Comparison of ENCODE assay signal across 13 mouse cellular contexts in the genomic region with DNA sequence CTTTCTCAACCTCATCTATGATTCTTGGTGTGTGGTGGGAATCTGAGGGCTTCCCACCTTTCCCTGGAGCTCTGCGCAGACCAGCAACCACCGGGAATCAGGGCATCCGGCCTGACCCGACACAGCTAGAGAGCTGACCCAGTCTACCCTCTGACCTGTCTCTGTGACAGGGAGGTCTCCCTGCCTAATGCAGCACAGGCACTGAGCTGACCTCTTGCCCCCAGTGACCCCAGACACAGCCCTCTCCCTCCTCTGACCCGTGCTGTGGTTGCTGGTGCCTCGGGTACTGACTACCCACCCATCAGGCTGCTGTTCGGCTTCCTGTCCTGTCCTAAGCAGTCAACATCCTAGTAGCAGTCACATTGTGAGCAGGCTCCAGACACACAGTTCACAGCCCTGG. TPM values are rescaled to one million over a fixed set of nuclear protein-coding genes. Genes with fewer than 3 reads are reported as not detected.
DNase-seq lines count a peak whose midpoint lies in the region; ATAC-seq and TF ChIP-seq lines count a peak whose summit lies in the region.
"Had no signal": no experiment of that assay in that cellular context is flagged by ENCODE, and none has a peak within 500 bp of the region (broad histone marks: within the 10 kb centered on the region; RNA-seq: fewer than 3 reads in every experiment).

No protein-coding gene starts in this region.

- H3K4me1 ChIP-seq in E14TG2a.4 (replicated peaks; ENCODE audit: low read depth, low read length) = peaks cover 99% of the 10 kb centered on the region
- H3K4me1 ChIP-seq in ES-E14 (ENCODE audit: control insufficient read depth in 2 of 2, insufficient read depth in 2 of 2, low read length in 2 of 2, poor library complexity in 1 of 2) = peaks cover 9 to 66% of the 10 kb centered on the region in 2 experiments
- peaks cover 46% of the 10 kb centered on the region for H3K4me1 ChIP-seq in forebrain, embryonic 15.5 days
- H3K4me1 ChIP-seq in midbrain, embryonic 12.5 days = peaks cover 66% of the 10 kb centered on the region
- H3K4me1 ChIP-seq: liver, embryonic 15.5 days had no signal

- no peak for TF ChIP-seq CTCF in E14TG2a.4 (conservative IDR thresholded peaks at IDR 0.05; ENCODE audit: low read length)

- ATAC-seq in forebrain, embryonic 15.5 days (replicated peaks) = no peak
- no peak for ATAC-seq in midbrain, embryonic 12.5 days (ENCODE audit: low FRiP score, low read depth)

- H3K27ac ChIP-seq in ES-E14 (ENCODE audit: insufficient read depth, low read depth, low read length, poor library complexity, severe bottlenecking) = peak overlapping the region; percentile 82; the same call in 1 of the 2 replicates
- H3K27ac ChIP-seq in forebrain, embryonic 15.5 days (replicated peaks) = peak overlapping the region; percentile 96; the same call in 1 of the 2 replicates
- peak overlapping the region; percentile 98 for H3K27ac ChIP-seq in midbrain, embryonic 12.5 days (replicated peaks)
- H3K27ac ChIP-seq: heart, embryonic 13.5 days; liver, embryonic 15.5 days had no signal

- H3K4me2 ChIP-seq in forebrain, embryonic 15.5 days (replicated peaks) = no peak overlapping the region
- H3K4me2 ChIP-seq in midbrain, embryonic 12.5 days (replicated peaks) = no peak overlapping the region
- H3K4me2 ChIP-seq: heart, embryonic 13.5 days; liver, embryonic 15.5 days had no signal

- DNase-seq in ES-E14 (ENCODE audit: low read depth, low spot score) = no peak
- DNase-seq in left cerebral cortex, adult 11 months (ENCODE audit: low spot score) = no peak
- DNase-seq in urinary bladder, adult 2 months (ENCODE audit: low spot score) = no peak
- no peak for DNase-seq in layer of hippocampus, adult 9-10 months (ENCODE audit: low spot score)
- DNase-seq: cerebellum, adult 11 months; gastrocnemius, postnatal 25 days; lung, postnatal 4 days had no signal

- H3K9me3 ChIP-seq in E14TG2a.4 (ENCODE audit: low read length) (no peaks in the 10 kb centered on the region), ES-E14 (ENCODE audit: control insufficient read depth, insufficient read depth, low read depth, low read length) (no peaks in the 10 kb centered on the region)
- no peaks in the 10 kb centered on the region for H3K9me3 ChIP-seq in forebrain, embryonic 15.5 days
- no peaks in the 10 kb centered on the region for H3K9me3 ChIP-seq in midbrain, embryonic 12.5 days
- H3K9me3 ChIP-seq: heart, embryonic 13.5 days; liver, embryonic 15.5 days had no signal

- in situ Hi-C loops in ES-E14 (cut with MboI; ENCODE audit: low sequenced_read_pairs in 2 of 2, unreplicated experiment in 2 of 2) = loop anchor here (10.0 kb wide), 1 partner anchor 122 kb away; a partner anchor contains a TSS

- 62% methylated on average over 7 of the region's 7 CpGs for WGBS in forebrain, embryonic 15.5 days
- 23% methylated on average over 7 of the region's 7 CpGs for WGBS in midbrain, embryonic 12.5 days

- peak overlapping the region; percentile 16; the same call in 1 of the 2 replicates for H3K9ac ChIP-seq in ES-E14 (ENCODE audit: insufficient read depth, low read depth, low read length, poor library complexity, severe bottlenecking)
- H3K9ac ChIP-seq in forebrain, embryonic 15.5 days (replicated peaks) = no peak overlapping the region
- H3K9ac ChIP-seq in midbrain, embryonic 12.5 days (replicated peaks) = peak overlapping the region; percentile 15; the same call in 1 of the 2 replicates
- H3K9ac ChIP-seq: heart, embryonic 13.5 days; liver, embryonic 15.5 days had no signal

- no peaks in the 10 kb centered on the region for H3K27me3 ChIP-seq in E14TG2a.4 (ENCODE audit: insufficient read depth, low read length)
- no peaks in the 10 kb centered on the region for H3K27me3 ChIP-seq in forebrain, embryonic 15.5 days
- H3K27me3 ChIP-seq in midbrain, embryonic 12.5 days = no peaks in the 10 kb centered on the region
- H3K27me3 ChIP-seq: heart, embryonic 13.5 days; liver, embryonic 15.5 days had no signal

- H3K4me3 ChIP-seq in E14TG2a.4 (replicated peaks; ENCODE audit: low read length) (peak overlapping the region; percentile 69; the same call in 1 of the 2 replicates), ES-E14 (ENCODE audit: insufficient read depth in 1 of 2, low read depth in 1 of 2, low read length in 2 of 2, poor library complexity in 1 of 2, severe bottlenecking in 1 of 2) (no peak overlapping the region)
- H3K4me3 ChIP-seq in forebrain, embryonic 15.5 days = no peak overlapping the region
- H3K4me3 ChIP-seq in midbrain, embryonic 12.5 days = no peak overlapping the region
- H3K4me3 ChIP-seq: heart, embryonic 13.5 days; liver, embryonic 15.5 days; myocyte had no signal

- H3K36me3 ChIP-seq in E14TG2a.4 (ENCODE audit: insufficient read depth, low read length) (peaks cover 87% of the 10 kb centered on the region), ES-E14 (ENCODE audit: control insufficient read depth, insufficient read depth, low read length, poor library complexity, severe bottlenecking) (peaks cover 27% of the 10 kb centered on the region; the same call in 1 of the 2 replicates)
- peaks cover 44% of the 10 kb centered on the region for H3K36me3 ChIP-seq in forebrain, embryonic 15.5 days
- peaks cover 48% of the 10 kb centered on the region for H3K36me3 ChIP-seq in midbrain, embryonic 12.5 days
- H3K36me3 ChIP-seq: liver, embryonic 15.5 days had no signal

TF ChIP-seq in ES-E14, 5 proteins besides CTCF, POLR2A, EP300 and RAD21:
- TF ChIP-seq HCFC1 (IDR thresholded peaks at IDR 0.05; ENCODE audit: borderline replicate concordance, insufficient read depth, low read length) (no peak), CHD2 (IDR thresholded peaks at IDR 0.05; ENCODE audit: low read depth, low read length) (no peak)

RNA-seq across cellular contexts. Expression of a gene that starts 48.6 kb away (rescaled TPM):
- 32.5 and 36.7 TPM in 2 replicates for total RNA-seq in ES-E14 (2012; rRNA removed)
- polyA plus RNA-seq in forebrain, embryonic 15.5 days (2015; fragmentation: Nextera tagmentation; extraction: Ambion mirVana) = 35.6 and 37.9 TPM in 2 replicates
- polyA plus RNA-seq in midbrain, embryonic 12.5 days (2016; fragmentation: Nextera tagmentation; extraction: Ambion mirVana) = 33.5 and 36.6 TPM in 2 replicates
- 63.4 and 72.7 TPM in 2 replicates for polyA plus RNA-seq in urinary bladder, adult 2 months (2012; rRNA removed)
